Mouse (Mus musculus) neural tube, embryonic 11.5 days (tissue): ENCODE results near the gene Scarb1. TPM values are rescaled to one million over a fixed set of nuclear protein-coding genes. Genes with fewer than 3 reads are reported as not detected.

Experiments
- ATAC-seq: fragments of 200-750 bp; cut with Nextera tagmentation; 2 replicates; pipeline ENCODE4 v1.8.0; 2017; ENCODE audit warnings: moderate number of reproducible peaks, mild to moderate bottlenecking, moderate TSS enrichment, moderate library complexity; ENCODE audit not compliant: insufficient read depth, low FRiP score, low TSS enrichment
- DNase-seq: peaks from one replicate; pipeline ENCODE4 v3.0.0-alpha.2; 2015; ENCODE audit warnings: low spot score
- H3K27ac ChIP-seq: fragments of 300-500 bp; sonication (generic); 2 replicates; pipeline ENCODE4 v1.5.1; 2014; ENCODE audit warnings: low read depth, mild to moderate bottlenecking, low read length
- H3K27me3 ChIP-seq: fragments of 300-500 bp; sonication (generic); 2 replicates; pipeline ENCODE4 v1.6.1; 2014; ENCODE audit warnings: mild to moderate bottlenecking, low read length, mixed read lengths; ENCODE audit not compliant: control insufficient read depth, insufficient read depth
- H3K36me3 ChIP-seq: fragments of 300-500 bp; sonication (generic); 2 replicates; pipeline ENCODE4 v1.6.1; 2014; ENCODE audit warnings: mild to moderate bottlenecking, low read length, moderate library complexity, mixed read lengths; ENCODE audit not compliant: control insufficient read depth, insufficient read depth
- H3K4me1 ChIP-seq: fragments of 300-500 bp; sonication (generic); 2 replicates; pipeline ENCODE4 v1.6.1; 2014; ENCODE audit warnings: low read length, mixed read lengths; ENCODE audit not compliant: control insufficient read depth, insufficient read depth
- H3K4me2 ChIP-seq: fragments of 300-500 bp; sonication (generic); 2 replicates; pipeline ENCODE4 v1.6.1; 2014; ENCODE audit warnings: low read depth, mild to moderate bottlenecking, moderate library complexity
- H3K4me3 ChIP-seq: fragments of 300-500 bp; sonication (generic); 2 replicates; pipeline ENCODE4 v1.5.1; 2014; ENCODE audit warnings: low read depth, low read length
- H3K9ac ChIP-seq: fragments of 300-500 bp; sonication (generic); 2 replicates; pipeline ENCODE4 v1.6.1; 2014; ENCODE audit warnings: mild to moderate bottlenecking, low read length
- H3K9me3 ChIP-seq: fragments of 300-500 bp; sonication (generic); 2 replicates; pipeline ENCODE4 v1.6.1; 2016; ENCODE audit warnings: low read length; ENCODE audit not compliant: control insufficient read depth
- WGBS: fragments of 180-500 bp; shearing (Covaris S2); extraction: QIAGEN DNeasy Blood & Tissue Kit; methylation state at CpG from one replicate; pipeline ENCODE4 v1.1.7; 2014; 5-methylcytosine and 5-hydroxymethylcytosine counted together
- polyA plus RNA-seq: library from polyadenylated mRNA; unstranded; fragments of >200 nt; fragmentation: Nextera tagmentation; extraction: Ambion mirVana; gene quantifications from 2 replicates; pipeline ENCODE4 v1.2.1, GENCODE M21; 2014

The Scarb1 gene
- polyA plus RNA-seq, 1 experiment from 2014 or later, result 22.2 TPM

- Histone ChIP-seq H3K4me3 (no peak overlapping the region), H3K4me1 (no peaks in the 10 kb centered on the region), H3K36me3 (no peaks in the 10 kb centered on the region), H3K27me3 (no peaks in the 10 kb centered on the region), H3K9ac (no peak overlapping the region), H3K9me3 (no peaks in the 10 kb centered on the region), H3K27ac (no peak overlapping the region), H3K4me2 (no peak overlapping the region)
- ATAC-seq, result no peak
- no peak for DNase-seq
- WGBS, result 87% methylated on average over 13 of the region's 13 CpGs
Measured at GRCm38 (mm10) chr5:125306824-125307223, 34.1 kb downstream of the Scarb1 start.

GRCm38 (mm10) chr5:125306372-125306771, 34.5 kb downstream of the Scarb1 start:
- no peak for DNase-seq
- H3K4me1 ChIP-seq, result no peaks in the 10 kb centered on the region
- no peaks in the 10 kb centered on the region for H3K27me3 ChIP-seq
- H3K4me2 ChIP-seq, result no peak overlapping the region
- H3K27ac ChIP-seq, result no peak overlapping the region
- no peaks in the 10 kb centered on the region for H3K36me3 ChIP-seq
- 86% methylated on average over 7 of the region's 7 CpGs for WGBS
- no peak overlapping the region for H3K9ac ChIP-seq
- ATAC-seq, result no peak
- no peak overlapping the region for H3K4me3 ChIP-seq
- no peaks in the 10 kb centered on the region for H3K9me3 ChIP-seq

- Histone ChIP-seq H3K27me3 (no peaks in the 10 kb centered on the region), H3K4me2 (no peak overlapping the region), H3K9ac (no peak overlapping the region), H3K36me3 (no peaks in the 10 kb centered on the region), H3K4me1 (no peaks in the 10 kb centered on the region), H3K27ac (no peak overlapping the region), H3K4me3 (no peak overlapping the region), H3K9me3 (no peaks in the 10 kb centered on the region)
- ATAC-seq (peak; percentile 41; the same call in 1 of the 2 replicates), DNase-seq (no peak)
- 61% methylated on average over 14 of the region's 14 CpGs for WGBS
Measured at GRCm38 (mm10) chr5:125305229-125306081, 35.4 kb downstream of the Scarb1 start.

- Histone ChIP-seq H3K4me3 (no peak overlapping the region), H3K9ac (no peak overlapping the region), H3K4me2 (no peak overlapping the region), H3K4me1 (no peaks in the 10 kb centered on the region), H3K36me3 (peaks cover 4% of the 10 kb centered on the region), H3K27me3 (no peaks in the 10 kb centered on the region), H3K9me3 (no peaks in the 10 kb centered on the region), H3K27ac (no peak overlapping the region)
- DNase-seq (peak; percentile 73), ATAC-seq (peak; percentile 67)
- 19% methylated on average over 18 of the region's 18 CpGs for WGBS
Measured at GRCm38 (mm10) chr5:125304245-125304856, 36.5 kb downstream of the Scarb1 start.

GRCm38 (mm10) chr5:125303055-125303454, 37.8 kb downstream of the Scarb1 start:
- H3K9me3 ChIP-seq, result no peaks in the 10 kb centered on the region
- no peak overlapping the region for H3K9ac ChIP-seq
- no peak overlapping the region for H3K4me2 ChIP-seq
- DNase-seq, result no peak
- 93% methylated on average over 6 of the region's 6 CpGs for WGBS
- H3K36me3 ChIP-seq, result peaks cover 4% of the 10 kb centered on the region
- no peaks in the 10 kb centered on the region for H3K4me1 ChIP-seq
- ATAC-seq, result no peak
- no peak overlapping the region for H3K27ac ChIP-seq
- no peak overlapping the region for H3K4me3 ChIP-seq
- H3K27me3 ChIP-seq, result no peaks in the 10 kb centered on the region

- Histone ChIP-seq H3K27me3 (no peaks in the 10 kb centered on the region), H3K27ac (no peak overlapping the region), H3K4me2 (no peak overlapping the region), H3K36me3 (peaks cover 6% of the 10 kb centered on the region), H3K9me3 (no peaks in the 10 kb centered on the region), H3K4me3 (no peak overlapping the region), H3K4me1 (no peaks in the 10 kb centered on the region), H3K9ac (no peak overlapping the region)
- WGBS, result 93% methylated on average over 9 of the region's 9 CpGs
- no peak for ATAC-seq
- DNase-seq, result no peak
Measured at GRCm38 (mm10) chr5:125298234-125298633, 42.7 kb downstream of the Scarb1 start.

- Histone ChIP-seq H3K4me2 (no peak overlapping the region), H3K9ac (no peak overlapping the region), H3K9me3 (no peaks in the 10 kb centered on the region), H3K4me3 (no peak overlapping the region), H3K27ac (no peak overlapping the region), H3K4me1 (no peaks in the 10 kb centered on the region), H3K36me3 (peaks cover 6% of the 10 kb centered on the region), H3K27me3 (no peaks in the 10 kb centered on the region)
- ATAC-seq (no peak), DNase-seq (no peak)
- 97% methylated on average over 7 of the region's 7 CpGs for WGBS
Measured at GRCm38 (mm10) chr5:125297171-125297570, 43.7 kb downstream of the Scarb1 start.

GRCm38 (mm10) chr5:125292951-125293350, 47.9 kb downstream of the Scarb1 start:
- no peaks in the 10 kb centered on the region for H3K4me1 ChIP-seq
- H3K36me3 ChIP-seq, result peaks cover 2% of the 10 kb centered on the region; the same call in 1 of the 2 replicates
- DNase-seq, result no peak
- WGBS, result 87% methylated on average over 7 of the region's 7 CpGs
- H3K9me3 ChIP-seq, result no peaks in the 10 kb centered on the region
- no peaks in the 10 kb centered on the region for H3K27me3 ChIP-seq
- ATAC-seq, result no peak
- H3K27ac ChIP-seq, result no peak overlapping the region
- no peak overlapping the region for H3K4me3 ChIP-seq
- no peak overlapping the region for H3K9ac ChIP-seq
- no peak overlapping the region for H3K4me2 ChIP-seq

- H3K27me3 ChIP-seq, result no peaks in the 10 kb centered on the region
- no peak for ATAC-seq
Measured at GRCm38 (mm10) chr5:125291895-125292294, 49.0 kb downstream of the Scarb1 start.

More at GRCm38 (mm10) chr5:125291895-125292294, 49.0 kb downstream of the Scarb1 start:
- H3K36me3 ChIP-seq, result peaks cover 2% of the 10 kb centered on the region
- DNase-seq, result no peak
- no peak overlapping the region for H3K9ac ChIP-seq
- no peak overlapping the region for H3K27ac ChIP-seq
- no peaks in the 10 kb centered on the region for H3K9me3 ChIP-seq
- WGBS, result 86% methylated on average over 8 of the region's 8 CpGs
- H3K4me3 ChIP-seq, result no peak overlapping the region
- H3K4me1 ChIP-seq, result no peaks in the 10 kb centered on the region
- no peak overlapping the region for H3K4me2 ChIP-seq
